Mouse (Mus musculus) spleen, adult 10 weeks (tissue): Measurements from ENCODE around the gene Zfp984. TPM values are rescaled to one million over a fixed set of nuclear protein-coding genes. Genes with fewer than 3 reads are reported as not detected.

ENCODE experiments used
- polyA plus RNA-seq: library from polyadenylated mRNA; stranded (reverse); fragments of 350-450 nt; fragmentation: Illumina TruSeq; extraction: RNeasy Lipid Tissue Mini Kit (QIAGEN cat#74804); gene quantifications from one replicate; pipeline ENCODE4 v1.2.3, GENCODE M21; 2015; ENCODE audit warnings: low replicate concordance; ENCODE audit not compliant: insufficient read depth

The Zfp984 gene
- 66.8 TPM for polyA plus RNA-seq

DNA sequence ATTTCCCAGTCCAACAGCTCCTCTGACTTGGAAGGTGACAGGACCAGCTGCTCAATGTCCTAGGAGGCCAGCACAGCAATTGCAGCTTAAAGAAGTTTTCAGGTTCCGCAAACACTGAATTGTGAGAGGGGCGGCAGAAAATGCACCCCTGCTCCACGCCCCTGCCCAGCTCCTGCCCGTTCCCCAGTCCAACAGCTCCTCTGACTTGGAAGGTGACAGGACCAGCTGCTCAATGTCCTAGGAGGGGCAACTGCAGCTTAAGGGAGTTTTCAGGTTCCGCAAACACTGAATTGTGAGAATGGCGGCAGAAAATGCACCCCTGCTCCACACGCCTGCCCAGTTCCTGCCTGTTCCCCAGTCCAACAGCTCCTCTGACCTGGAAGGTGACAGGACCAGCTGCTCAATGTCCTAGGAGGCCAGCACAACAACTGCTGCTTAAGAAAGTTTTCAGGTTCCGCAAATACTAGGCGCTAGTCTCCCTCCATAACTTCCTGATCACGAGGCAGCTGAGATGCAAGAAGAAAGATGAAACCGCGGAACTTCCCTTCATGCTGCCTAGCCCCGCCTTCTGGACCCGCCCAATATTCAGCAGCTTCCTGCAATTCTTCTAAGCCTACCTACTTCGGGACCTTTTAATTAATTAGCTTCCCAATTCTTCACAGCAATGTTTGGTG lies at the start of gene Zfp984:
Gene Zfp984 (minus strand): TSS at position 497 of the 674 bp plus-strand sequence.

DNA sequence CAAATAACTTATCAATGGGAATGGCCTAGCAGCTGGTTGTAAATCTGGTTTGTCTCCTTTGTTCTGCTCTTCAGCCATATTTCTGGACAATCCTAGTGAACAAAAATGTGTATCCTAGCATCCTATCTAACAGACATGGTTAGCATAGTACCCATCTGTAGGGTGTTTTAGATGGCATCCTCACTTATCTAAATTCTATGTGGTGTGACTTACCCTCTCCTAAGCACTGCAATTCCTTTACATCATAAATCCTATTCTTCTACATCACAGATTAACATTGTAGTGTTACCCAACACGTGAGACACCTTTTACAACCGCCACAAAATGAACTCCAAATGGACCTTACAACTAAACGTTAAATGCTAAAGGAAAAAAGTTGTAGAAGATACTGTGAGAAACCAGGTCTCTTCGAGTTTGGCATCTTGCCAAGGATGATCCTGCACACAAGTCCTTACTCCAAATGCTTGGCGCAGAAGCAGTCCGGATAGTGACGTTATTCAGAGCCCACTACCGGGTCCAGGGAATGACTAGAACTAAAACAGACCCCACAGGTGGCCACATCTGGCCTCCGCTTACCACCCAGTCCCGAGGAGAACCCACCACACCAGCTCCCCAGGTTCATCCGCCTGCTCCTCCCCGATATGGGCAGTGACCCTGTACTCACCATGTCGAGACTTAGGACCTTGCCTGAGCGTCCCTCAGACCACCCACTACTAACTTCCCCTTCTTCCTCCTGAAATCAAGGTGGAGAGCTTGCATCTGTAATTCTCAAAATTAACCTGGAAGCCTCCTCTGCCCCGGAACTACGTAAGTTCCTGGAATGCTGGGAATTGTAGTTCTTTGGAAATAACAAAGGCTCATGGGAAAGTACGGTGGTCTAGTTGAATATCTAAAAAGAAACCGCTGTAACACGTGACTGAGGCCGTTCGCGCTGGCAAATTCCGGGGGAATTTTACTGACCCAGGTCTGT lies 38.3 kb upstream of the Zfp984 start, which contains the start of gene Zfp933:
Gene Zfp933 (minus strand): TSS at position 753 of the 970 bp plus-strand sequence.

Other genes with a start within 250 kb of the Zfp984 start
- 2.7 TPM for gene Zfp979, start 167.3 kb downstream of the Zfp984 start, polyA plus RNA-seq
- not detected for gene Zfp534, start 107.2 kb downstream of the Zfp984 start, polyA plus RNA-seq
- 16.7 TPM for gene Zfp933, start 38.6 kb upstream of the Zfp984 start, polyA plus RNA-seq
- gene Miip, start 59.0 kb upstream of the Zfp984 start, polyA plus RNA-seq, result 28.4 TPM
- 18.5 TPM for gene Fv1, start 59.2 kb upstream of the Zfp984 start, polyA plus RNA-seq
- 21.7 TPM for gene Mfn2, start 94.9 kb upstream of the Zfp984 start, polyA plus RNA-seq
- gene Plod1, start 127.0 kb upstream of the Zfp984 start, polyA plus RNA-seq, result 8.6 TPM
- gene 2510039O18Rik, start 131.1 kb upstream of the Zfp984 start, polyA plus RNA-seq, result 15.4 TPM
- not detected for gene Nppb, start 176.0 kb upstream of the Zfp984 start, polyA plus RNA-seq
- gene Nppa, start 190.9 kb upstream of the Zfp984 start, polyA plus RNA-seq, result not detected
- 14.1 TPM for gene Clcn6, start 229.0 kb upstream of the Zfp984 start, polyA plus RNA-seq
- 11.6 TPM for gene Mthfr, start 229.3 kb upstream of the Zfp984 start, polyA plus RNA-seq